8 mouse cellular contexts compared by ENCODE assay signal in genomic region chr4:128710800-128711199, GRCm38 (mm10). TPM values are rescaled to one million over a fixed set of nuclear protein-coding genes. Genes with fewer than 3 reads are reported as not detected.
DNase-seq lines count a peak whose midpoint lies in the region; ATAC-seq and TF ChIP-seq lines count a peak whose summit lies in the region.
"Had no signal": no experiment of that assay in that cellular context is flagged by ENCODE, and none has a peak within 500 bp of the region (broad histone marks: within the 10 kb centered on the region; RNA-seq: fewer than 3 reads in every experiment).

No protein-coding gene starts in this region.

- H3K27me3 ChIP-seq in liver, embryonic 12.5 days (replicated peaks), result peaks cover 30% of the 10 kb centered on the region
- H3K27me3 ChIP-seq in liver, postnatal 0 days (ENCODE audit: insufficient read depth, low read length), result no peaks in the 10 kb centered on the region
- peaks cover 4% of the 10 kb centered on the region; the same call in 1 of the 2 replicates for H3K27me3 ChIP-seq in forebrain, embryonic 13.5 days
- H3K27me3 ChIP-seq in limb, embryonic 10.5 days (ENCODE audit: low read depth, poor library complexity, severe bottlenecking), result no peaks in the 10 kb centered on the region
- H3K27me3 ChIP-seq: stomach, embryonic 15.5 days had no signal

- no peak overlapping the region for H3K9ac ChIP-seq in liver, embryonic 12.5 days
- no peak overlapping the region for H3K9ac ChIP-seq in liver, postnatal 0 days (replicated peaks)
- H3K9ac ChIP-seq in forebrain, embryonic 13.5 days, result peak overlapping the region; percentile 46; the same call in 1 of the 2 replicates
- H3K9ac ChIP-seq: stomach, embryonic 15.5 days had no signal

- no peaks in the 10 kb centered on the region for H3K9me3 ChIP-seq in liver, embryonic 12.5 days (replicated peaks)
- no peaks in the 10 kb centered on the region for H3K9me3 ChIP-seq in liver, postnatal 0 days (ENCODE audit: low read length)
- H3K9me3 ChIP-seq in forebrain, embryonic 13.5 days (replicated peaks), result no peaks in the 10 kb centered on the region
- no peaks in the 10 kb centered on the region for H3K9me3 ChIP-seq in limb, embryonic 10.5 days (replicated peaks)
- H3K9me3 ChIP-seq: stomach, embryonic 15.5 days had no signal

- H3K4me1 ChIP-seq in liver, embryonic 12.5 days, result peaks cover 57% of the 10 kb centered on the region
- H3K4me1 ChIP-seq in liver, postnatal 0 days (ENCODE audit: insufficient read depth), result peaks cover 12% of the 10 kb centered on the region
- H3K4me1 ChIP-seq in forebrain, embryonic 13.5 days, result peaks cover 50% of the 10 kb centered on the region
- H3K4me1 ChIP-seq in limb, embryonic 10.5 days, result peaks cover 57% of the 10 kb centered on the region

- H3K36me3 ChIP-seq in liver, embryonic 12.5 days, result no peaks in the 10 kb centered on the region
- H3K36me3 ChIP-seq in liver, postnatal 0 days (replicated peaks; ENCODE audit: insufficient read depth, low read length), result no peaks in the 10 kb centered on the region
- peaks cover 28% of the 10 kb centered on the region; the same call in 1 of the 2 replicates for H3K36me3 ChIP-seq in forebrain, embryonic 13.5 days (ENCODE audit: poor library complexity, severe bottlenecking)
- H3K36me3 ChIP-seq in limb, embryonic 10.5 days, result peaks cover 19% of the 10 kb centered on the region; the same call in 1 of the 2 replicates
- H3K36me3 ChIP-seq: stomach, embryonic 15.5 days had no signal

- TF ChIP-seq CTCF in liver, postnatal 0 days (IDR thresholded peaks at IDR 0.05; ENCODE audit: low read depth), result no peak

- peak overlapping the region; percentile 76; the same call in 1 of the 2 replicates for H3K4me2 ChIP-seq in liver, embryonic 12.5 days
- no peak overlapping the region for H3K4me2 ChIP-seq in liver, postnatal 0 days (ENCODE audit: low read depth, low read length)
- peak overlapping the region; percentile 58; the same call in 1 of the 2 replicates for H3K4me2 ChIP-seq in forebrain, embryonic 13.5 days

- WGBS in liver, embryonic 12.5 days (ENCODE audit: insufficient replicate concordance), result 67% methylated on average over 9 of the region's 9 CpGs
- 74% methylated on average over 9 of the region's 9 CpGs for WGBS in liver, postnatal 0 days (ENCODE audit: insufficient replicate concordance)
- 72% methylated on average over 9 of the region's 9 CpGs for WGBS in forebrain, embryonic 13.5 days
- 80% methylated on average over 9 of the region's 9 CpGs for WGBS in limb, embryonic 10.5 days

- DNase-seq in liver, postnatal 0 days, result no peak
- DNase-seq in limb, embryonic 10.5 days (ENCODE audit: low spot score), result no peak
- peak; percentile 22 for DNase-seq in naive thymus-derived CD4-positive, alpha-beta T cell, adult 2 months (ENCODE audit: low read depth)
- DNase-seq in adrenal gland, postnatal 14 days, result no peak
- no peak for DNase-seq in natural killer cell, adult 2 months (ENCODE audit: low spot score in 2 of 2)

- no peak overlapping the region for H3K27ac ChIP-seq in liver, embryonic 12.5 days
- no peak overlapping the region for H3K27ac ChIP-seq in liver, postnatal 0 days (ENCODE audit: low read depth)
- peak overlapping the region; percentile 45; the same call in 1 of the 2 replicates for H3K27ac ChIP-seq in forebrain, embryonic 13.5 days
- peak overlapping the region; percentile 70 for H3K27ac ChIP-seq in limb, embryonic 10.5 days

- no peak for ATAC-seq in liver, embryonic 12.5 days
- no peak for ATAC-seq in liver, postnatal 0 days
- ATAC-seq in forebrain, embryonic 13.5 days, result no peak

- H3K4me3 ChIP-seq in liver, embryonic 12.5 days, result no peak overlapping the region
- no peak overlapping the region for H3K4me3 ChIP-seq in liver, postnatal 0 days (ENCODE audit: low read depth, low read length)
- no peak overlapping the region for H3K4me3 ChIP-seq in forebrain, embryonic 13.5 days
- H3K4me3 ChIP-seq in limb, embryonic 10.5 days, result no peak overlapping the region

- TF ChIP-seq EP300 in liver, postnatal 0 days (IDR thresholded peaks at IDR 0.05; ENCODE audit: low read depth), result no peak

RNA-seq across cellular contexts. Expression of gene A3galt2, which starts 44.4 kb away (rescaled TPM):
- 0.04 and 0.06 TPM in 2 replicates for polyA plus RNA-seq in liver, embryonic 12.5 days (2016; fragmentation: Nextera tagmentation; extraction: Ambion mirVana)
- polyA plus RNA-seq in liver, postnatal 0 days (2015; fragmentation: Nextera tagmentation; extraction: Ambion mirVana), result not detected in 2 replicates
- polyA plus RNA-seq in forebrain, embryonic 13.5 days (2015; fragmentation: Nextera tagmentation; extraction: Ambion mirVana), result 0.67 and 0.88 TPM in 2 replicates
- 0.10 TPM in 1 of 2 replicates, not detected in the other for polyA plus RNA-seq in limb, embryonic 10.5 days (2016; fragmentation: Nextera tagmentation; extraction: Ambion mirVana)
- total RNA-seq in adrenal gland, postnatal 14 days (2021), result 0.26 TPM in 2 replicates

RNA-seq across cellular contexts. Expression of gene Phc2, which starts 56.3 kb away (rescaled TPM):
- 30.9 and 33.2 TPM in 2 replicates for polyA plus RNA-seq in liver, embryonic 12.5 days (2016; fragmentation: Nextera tagmentation; extraction: Ambion mirVana)
- 14.6 and 18.7 TPM in 2 replicates for polyA plus RNA-seq in liver, postnatal 0 days (2015; fragmentation: Nextera tagmentation; extraction: Ambion mirVana)
- 34.9 and 38.2 TPM in 2 replicates for polyA plus RNA-seq in forebrain, embryonic 13.5 days (2015; fragmentation: Nextera tagmentation; extraction: Ambion mirVana)
- polyA plus RNA-seq in limb, embryonic 10.5 days (2016; fragmentation: Nextera tagmentation; extraction: Ambion mirVana), result 71.1 and 76.8 TPM in 2 replicates
- total RNA-seq in adrenal gland, postnatal 14 days (2021), result 79.0 and 79.8 TPM in 2 replicates

Comparison
In these comparisons a context has a peak if more than half of its experiments do, and no peak if none do; other contexts are left out.
1. H3K27ac ChIP-seq: peak in forebrain, embryonic 13.5 days (single experiment) and limb, embryonic 10.5 days (single experiment); none in liver, embryonic 12.5 days (single experiment) and liver, postnatal 0 days (single experiment).